Mouse (Mus musculus) cortical plate, adult 2 months (tissue): ENCODE results near the gene Map3k10.

Source experiments
- CTCF ChIP-seq: fragments of 200-500 bp; IDR thresholded peaks from 2 replicates; pipeline ENCODE4 v1.5.1; 2011; ENCODE audit warnings: mild to moderate bottlenecking, control low read depth, low read length; ENCODE audit not compliant: insufficient read depth; ENCODE audit errors: extremely low read depth
- POLR2A ChIP-seq: fragments of 200-500 bp; IDR thresholded peaks from 2 replicates; pipeline ENCODE4 v1.6.1; 2011; ENCODE audit warnings: mild to moderate bottlenecking, low read length, control low read depth; ENCODE audit not compliant: insufficient read depth; ENCODE audit errors: extremely low read depth

DNA sequence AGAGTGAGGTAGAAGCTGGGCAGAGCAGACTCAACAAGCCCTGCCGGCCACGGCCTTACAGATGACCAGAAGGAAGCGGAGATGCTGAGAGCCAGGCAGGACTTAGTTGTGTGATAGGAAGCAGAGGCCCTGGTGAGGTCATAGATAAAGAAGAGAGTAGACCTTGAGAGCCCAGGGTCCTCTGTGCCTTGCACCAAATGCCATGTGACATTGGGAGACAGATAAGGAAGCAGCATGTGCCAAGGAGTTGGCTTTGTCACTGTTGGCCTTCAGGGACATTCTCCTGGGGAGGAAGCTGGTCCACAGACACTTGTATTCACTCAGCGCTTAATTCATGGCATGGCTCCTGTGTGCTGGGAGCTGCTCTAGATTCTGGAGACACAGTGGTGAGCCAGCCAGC lies 65.1 kb downstream of the Map3k10 start:
- TF ChIP-seq CTCF (no peak), POLR2A (no peak)
